Mouse (Mus musculus) kidney, postnatal 10 days (tissue): ENCODE measurements around the gene Serf1.
A peak's percentile ranks its signal among the peaks of the same experiment; 100 is the strongest.
"Not testable (repeated sequence)": the region's sequence is repeated elsewhere in the genome, so short reads cannot be mapped to it uniquely, and the experiment has no call there.

ENCODE experiments used
- DNase-seq: peaks from one replicate; pipeline ENCODE4 v3.0.0; 2021; ENCODE audit warnings: mixed read lengths

Serf1 gene

DNA sequence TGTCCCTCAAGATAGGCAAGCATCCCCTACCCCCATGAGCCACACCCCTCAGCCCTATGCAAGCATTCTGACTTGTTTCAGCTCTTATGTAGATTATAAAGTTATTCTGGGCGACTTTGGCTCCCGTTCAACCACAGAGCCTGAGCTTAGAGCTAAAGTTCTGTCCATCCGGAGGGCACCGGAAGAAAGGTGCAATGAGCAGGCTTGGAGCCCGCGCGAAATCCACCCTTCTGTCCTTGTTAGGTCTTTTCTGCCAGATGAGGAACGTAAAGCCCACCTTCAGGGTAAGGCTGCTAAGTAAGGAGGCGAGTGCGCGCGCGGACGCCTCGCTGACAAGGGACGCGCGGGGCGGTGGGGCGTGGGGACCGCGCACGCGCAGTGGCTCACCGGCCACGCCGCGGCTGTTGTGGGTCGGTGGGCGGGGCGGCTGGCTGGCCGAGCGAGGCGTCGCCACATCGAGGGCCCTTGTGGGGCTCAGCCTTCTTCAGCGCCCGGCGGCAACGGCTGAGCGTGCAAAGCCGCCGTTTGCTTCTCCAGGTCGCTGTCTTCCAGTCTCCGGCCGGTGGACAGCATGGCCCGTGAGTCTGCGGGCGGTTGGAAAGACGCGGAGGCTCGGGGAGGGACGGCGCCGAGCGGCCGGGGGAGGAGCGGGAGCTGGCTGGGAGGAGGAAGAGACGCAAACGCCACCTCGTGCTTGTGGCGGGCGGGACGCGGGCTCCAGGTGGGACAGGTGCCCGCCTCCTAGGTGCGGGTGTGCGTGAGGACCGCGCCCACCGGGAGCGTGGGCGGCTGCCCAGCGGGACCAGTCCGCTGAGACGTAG, at the start of gene Serf1:
Gene Serf1 (plus strand): TSS at position 361 of the 821 bp plus-strand sequence.
- DNase-seq, result peak; percentile 92

DNA sequence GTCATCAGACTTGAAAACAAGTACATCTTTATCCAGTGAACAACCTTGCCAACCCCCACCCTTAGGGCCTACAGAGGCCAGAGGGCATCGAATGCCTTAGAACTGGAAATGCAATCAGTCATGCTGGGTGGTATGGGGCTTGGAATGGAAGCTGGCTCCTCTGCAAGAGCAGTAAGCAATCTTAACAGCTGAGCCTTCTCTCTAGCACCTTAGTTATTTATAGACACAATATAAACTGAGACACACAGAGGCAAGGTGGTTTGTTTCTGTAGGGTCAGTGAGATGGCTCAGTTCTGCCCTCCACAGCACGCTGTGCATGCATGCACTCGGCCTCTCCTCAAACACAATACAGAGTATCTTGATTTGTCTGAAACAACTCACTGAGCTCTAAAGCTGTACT, 43.9 kb upstream of the Serf1 start:
- no peak for DNase-seq

DNA sequence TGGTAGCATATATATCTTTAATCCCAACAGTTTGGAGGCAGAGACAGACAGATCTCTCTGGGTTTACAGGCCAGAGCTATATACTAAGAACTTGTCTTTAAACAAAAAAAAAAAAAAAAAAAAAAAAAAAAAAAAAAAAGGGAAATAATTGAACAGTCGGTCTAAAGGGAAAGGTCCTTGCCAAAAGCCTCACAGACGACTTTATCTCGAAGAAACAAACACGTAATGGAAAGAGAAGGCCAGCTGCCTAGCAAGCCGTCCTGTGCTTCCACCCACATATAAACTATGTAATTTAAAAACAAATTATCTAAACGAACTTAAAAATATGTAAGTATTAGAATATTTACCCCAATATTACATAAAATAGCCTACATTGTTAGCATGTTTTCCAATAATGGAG, 40.0 kb upstream of the Serf1 start:
- no peak for DNase-seq

DNA sequence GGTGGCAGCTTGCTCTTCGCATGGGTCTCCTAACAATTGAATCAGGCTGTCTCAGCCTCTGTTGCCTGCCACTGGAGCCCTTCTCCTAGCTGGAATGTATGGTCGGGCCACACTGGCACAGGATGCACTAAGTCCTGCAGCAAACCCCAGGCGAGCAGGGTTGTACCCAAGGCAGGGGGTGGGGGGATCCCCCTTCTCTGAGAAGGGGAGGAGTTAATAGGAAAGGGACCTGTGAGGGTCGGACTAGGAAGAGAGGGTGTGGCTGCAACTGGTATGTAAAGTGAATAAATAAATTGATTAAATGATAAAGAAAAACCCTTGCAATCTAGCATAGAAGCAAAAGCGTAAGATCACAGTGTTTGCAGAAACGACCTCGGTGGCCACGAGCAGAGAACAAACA, 36.3 kb upstream of the Serf1 start:
- DNase-seq, result no peak

- no peak for DNase-seq
Observed at GRCm38 (mm10) chr13:100098808-100099207, 9.0 kb upstream of the Serf1 start.

DNA sequence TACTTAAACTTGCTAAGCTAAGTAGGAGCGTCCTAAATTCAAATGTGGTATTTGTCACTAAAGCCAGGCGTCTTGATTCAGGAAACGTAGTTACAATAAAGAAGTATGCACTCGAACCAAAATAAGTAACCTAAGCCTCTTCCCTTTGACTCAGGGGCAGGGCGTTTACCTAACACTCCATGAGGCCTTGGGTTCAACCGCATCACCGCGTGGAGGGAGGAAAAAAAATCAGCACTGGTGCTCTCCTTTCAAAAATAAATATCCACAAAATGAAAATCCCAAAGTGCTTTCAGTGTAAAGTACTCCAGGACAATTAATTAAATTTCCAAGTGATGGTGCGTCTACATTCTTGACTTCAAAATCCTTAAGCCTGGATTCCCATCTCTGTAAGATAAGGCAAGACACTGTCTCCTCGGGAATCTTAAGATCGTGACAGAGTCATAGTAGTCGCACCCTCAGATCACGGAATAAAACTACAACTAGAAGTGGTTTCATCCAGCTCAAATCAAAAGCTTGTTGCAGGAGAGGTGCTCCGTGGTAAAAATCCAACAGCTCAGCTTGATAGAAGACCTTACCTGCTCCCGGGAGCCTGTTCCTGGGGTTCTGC, 4.7 kb upstream of the Serf1 start:
- no peak for DNase-seq

DNA sequence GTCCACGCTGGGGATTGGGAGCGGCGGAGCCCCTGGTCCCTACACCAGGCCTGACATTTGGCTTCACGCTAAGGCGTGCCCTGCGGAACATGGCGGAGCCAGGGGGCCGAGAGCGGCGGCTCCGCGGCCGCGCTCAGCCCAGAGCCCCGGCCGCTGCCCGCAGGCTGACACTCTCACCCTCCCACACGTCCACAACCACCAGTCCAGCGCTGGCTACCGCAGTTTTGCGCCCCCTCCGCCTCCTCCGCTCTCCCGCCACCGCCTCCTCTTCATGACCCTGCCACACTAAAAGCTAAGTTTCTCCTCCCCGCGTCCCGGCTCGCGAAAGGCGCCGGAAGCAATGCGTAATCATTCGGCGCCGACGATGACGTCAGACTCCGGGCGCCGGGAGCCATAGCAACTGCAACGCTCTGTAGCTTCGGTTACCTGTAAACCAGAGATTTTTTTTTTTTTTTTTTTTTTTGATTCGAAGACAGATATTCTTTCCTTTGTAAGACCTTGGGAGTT, 4.0 kb upstream of the Serf1 start, which contains the start of gene Bdp1:
Gene Bdp1 (minus strand): TSS at position 323 of the 507 bp plus-strand sequence.
- DNase-seq, result peak; percentile 97

DNA sequence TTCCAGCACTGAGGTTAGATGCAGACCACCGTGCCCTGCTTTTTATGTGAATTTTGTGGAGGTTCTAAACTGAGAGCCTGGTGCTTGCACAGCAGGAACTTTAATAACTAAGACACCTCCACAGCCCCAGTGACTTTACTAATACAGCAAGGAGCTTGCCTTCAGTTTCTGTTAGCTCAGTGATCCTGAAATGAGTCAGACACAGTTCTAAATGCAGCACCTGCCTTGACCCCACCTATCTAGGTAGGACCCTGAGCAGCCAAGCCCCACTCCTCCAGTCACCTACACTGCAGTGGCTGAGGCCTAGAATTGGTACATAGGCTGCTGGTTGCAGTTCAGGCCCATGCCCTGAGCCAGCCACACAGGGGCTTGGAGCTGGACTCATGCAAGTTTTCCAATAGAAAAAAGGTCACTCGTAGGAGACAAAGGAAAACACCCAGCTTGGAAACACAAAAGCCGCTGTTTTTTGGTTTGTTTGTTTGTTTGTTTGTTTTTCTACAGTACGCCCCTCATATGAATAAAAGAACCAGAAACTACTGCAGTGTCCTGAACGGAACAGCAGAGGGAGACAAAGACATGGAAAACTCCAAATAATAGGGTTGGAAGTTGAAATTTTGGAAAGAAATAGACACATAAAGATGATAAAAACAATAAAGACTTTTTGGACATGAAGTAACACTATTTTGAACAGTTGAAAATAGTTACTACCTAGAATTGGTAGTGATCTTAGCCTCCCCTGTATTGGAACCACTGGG, 4.6 kb downstream of the Serf1 start:
- DNase-seq, result no peak

- DNase-seq, result no peak
Observed at GRCm38 (mm10) chr13:100123970-100124369, 16.2 kb downstream of the Serf1 start.

- peak; percentile 96 for DNase-seq
Observed at GRCm38 (mm10) chr13:100124423-100125257, 16.8 kb downstream of the Serf1 start, which contains the start of gene Smn1. TSS of gene Smn1 (plus strand) at chr13:100124852.

GRCm38 (mm10) chr13:100125258-100125643, 17.4 kb downstream of the Serf1 start:
- DNase-seq, result no peak

DNA sequence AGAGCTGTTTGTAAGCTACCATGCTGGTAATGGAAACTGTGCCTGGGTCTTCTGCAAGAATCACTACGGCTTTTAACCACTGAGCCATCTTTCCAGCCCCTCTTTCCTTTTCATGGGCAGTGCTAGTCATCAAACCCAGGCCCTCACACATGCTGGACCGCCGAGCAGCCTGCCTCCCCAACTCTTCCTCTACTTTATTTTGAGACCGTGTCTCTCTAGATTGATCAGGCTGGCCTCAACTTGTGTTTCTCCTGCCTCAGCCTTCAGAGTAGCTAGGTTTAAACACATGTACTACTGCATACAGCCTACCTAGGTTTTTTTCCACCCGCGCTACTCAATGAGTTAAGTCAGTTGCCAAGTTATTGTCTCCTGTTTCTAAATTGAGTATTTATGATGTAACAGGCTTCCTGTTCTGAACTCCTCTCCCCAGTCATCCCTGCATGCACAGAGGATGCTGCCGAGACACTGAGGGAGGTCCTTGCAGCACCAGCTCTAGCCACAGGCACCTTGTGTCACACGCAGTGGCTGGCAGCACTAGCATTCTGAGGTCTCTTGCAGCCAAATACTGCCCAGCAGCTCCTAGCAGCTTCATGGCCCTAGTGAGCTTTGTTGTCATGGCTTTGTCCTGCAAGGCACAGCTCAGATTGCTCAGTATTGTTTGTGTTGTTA, 34.0 kb downstream of the Serf1 start:
- no peak for DNase-seq

- no peak for DNase-seq
Observed at GRCm38 (mm10) chr13:100152659-100153058, 44.8 kb downstream of the Serf1 start.

- no peak for DNase-seq
Observed at GRCm38 (mm10) chr13:100156624-100157023, 48.8 kb downstream of the Serf1 start.

GRCm38 (mm10) chr13:100161171-100161870, 53.5 kb downstream of the Serf1 start:
- not testable (repeated sequence) for DNase-seq

GRCm38 (mm10) chr13:100162467-100162866, 54.7 kb downstream of the Serf1 start:
- DNase-seq, result not testable (repeated sequence)
